Mouse (Mus musculus) adrenal gland, adult 10 weeks (tissue): ENCODE data around the gene Uspl1. TPM values are rescaled to one million over a fixed set of nuclear protein-coding genes. Genes with fewer than 3 reads are reported as not detected.

ENCODE experiments used
- polyA plus RNA-seq: library from polyadenylated mRNA; stranded (reverse); fragments of 350-450 nt; fragmentation: Illumina TruSeq; extraction: RNeasy Lipid Tissue Mini Kit (QIAGEN cat#74804); gene quantifications from one replicate; pipeline ENCODE4 v1.2.3, GENCODE M21; 2014; ENCODE audit warnings: low read depth, low replicate concordance

Gene Uspl1
- 36.0 TPM for polyA plus RNA-seq

DNA sequence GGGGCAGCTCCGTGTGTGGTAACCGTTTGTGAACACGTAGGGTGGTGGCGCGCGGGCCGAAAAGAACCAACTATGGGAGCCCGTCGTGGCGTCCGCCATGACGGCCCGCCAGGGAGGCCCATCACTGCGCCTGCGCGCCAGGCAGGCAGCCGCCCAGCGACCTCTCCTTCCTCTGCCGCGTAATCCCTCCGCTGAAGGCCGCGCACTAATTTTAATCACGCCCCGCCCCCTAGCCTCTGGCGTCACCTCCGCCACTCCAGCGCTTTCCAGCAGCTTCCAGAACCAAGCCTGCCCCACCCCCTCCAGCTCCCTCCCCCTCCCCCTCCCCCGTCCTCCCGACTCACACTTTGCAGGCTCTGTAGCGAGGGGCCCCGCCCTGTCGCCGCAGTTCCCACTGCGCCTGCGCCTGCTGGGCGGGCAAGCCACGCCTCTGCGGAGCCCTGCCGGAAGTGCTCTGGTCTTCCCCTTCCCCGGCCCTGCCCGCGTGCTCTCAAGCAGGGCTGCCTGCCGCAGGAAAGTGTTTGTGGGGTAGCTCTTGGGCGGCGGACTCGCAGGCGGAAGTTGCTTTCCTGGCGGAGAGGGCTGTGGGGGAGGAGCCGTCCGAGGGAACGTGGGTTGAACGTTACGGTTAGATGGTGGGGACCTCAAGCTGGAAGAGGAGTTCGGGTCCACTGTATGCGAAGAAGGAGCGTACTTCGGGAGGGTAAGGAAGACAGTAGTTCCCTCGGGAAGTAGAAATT is at the start of gene Uspl1, which contains the start of gene Hmgb1:
Gene Uspl1, plus strand, starts transcription at position 247 of the 740 bp plus-strand sequence.
Gene Hmgb1, minus strand, starts transcription at position 386 of the 740 bp plus-strand sequence.

DNA sequence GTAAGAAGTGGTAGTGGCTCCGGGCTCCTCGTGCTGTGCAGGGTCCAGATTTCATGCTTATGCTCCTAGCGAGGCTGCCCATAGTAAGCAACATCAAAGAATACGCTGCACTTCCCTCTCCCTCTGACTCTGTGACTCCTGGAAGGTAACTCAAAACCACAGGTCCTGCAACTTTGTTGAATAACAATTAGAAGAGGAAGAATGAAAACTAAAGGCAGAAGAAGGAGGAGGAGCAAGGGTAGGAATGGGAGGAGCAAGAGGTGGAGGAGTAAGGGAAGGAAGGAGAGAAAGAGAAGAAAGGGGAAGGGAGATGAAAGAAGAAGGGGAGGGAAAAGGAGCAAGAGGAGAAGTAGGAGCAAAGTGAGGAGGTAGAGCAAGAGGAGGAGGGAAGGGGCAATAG is 80.3 kb downstream of the Uspl1 start, which contains the start of gene Alox5ap:
Gene Alox5ap, plus strand, starts transcription at position 363 of the 400 bp plus-strand sequence.

Other genes with a start within 250 kb of the Uspl1 start
- not detected for gene Gm42791, start 189.2 kb upstream of the Uspl1 start, polyA plus RNA-seq
- gene Hmgb1, start 139 bp downstream of the Uspl1 start, polyA plus RNA-seq, result 760 TPM
- gene Alox5ap, start 80.4 kb downstream of the Uspl1 start, polyA plus RNA-seq, result 3.8 TPM
- gene Medag, start 227.4 kb downstream of the Uspl1 start, polyA plus RNA-seq, result 6.4 TPM